In the genomic region with DNA sequence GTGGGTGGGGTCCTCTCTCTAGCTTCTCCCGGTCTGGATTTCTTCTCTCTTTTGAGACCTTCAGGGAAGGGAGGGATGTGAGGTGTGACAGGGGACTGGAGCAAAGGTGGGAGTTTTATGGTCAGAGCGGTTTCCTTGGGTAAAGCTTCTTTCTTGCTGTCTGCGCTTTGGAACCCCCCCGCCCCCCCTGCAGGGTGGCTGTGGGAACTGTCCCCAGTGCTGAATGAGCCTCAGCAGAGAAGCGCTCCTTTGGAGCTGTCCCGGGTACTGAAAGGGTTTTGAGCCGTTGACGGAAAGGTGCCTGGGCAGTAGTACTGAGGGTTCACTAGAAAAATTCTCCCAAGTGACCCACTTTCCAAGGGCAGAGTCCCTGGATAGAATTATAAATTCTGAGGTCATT, we compare ENCODE assay signal across 9 mouse cellular contexts. TPM values are rescaled to one million over a fixed set of nuclear protein-coding genes. Genes with fewer than 3 reads are reported as not detected.
DNase-seq lines count a peak whose midpoint lies in the region; ATAC-seq lines count a peak whose summit lies in the region.
"Had no signal": no experiment of that assay in that cellular context is flagged by ENCODE, and none has a peak within 500 bp of the region (broad histone marks: within the 10 kb centered on the region; RNA-seq: fewer than 3 reads in every experiment).

No protein-coding gene starts in this region.

- H3K36me3 ChIP-seq in embryonic facial prominence, embryonic 14.5 days (ENCODE audit: control insufficient read depth, insufficient read depth, low read length) = no peaks in the 10 kb centered on the region
- no peaks in the 10 kb centered on the region for H3K36me3 ChIP-seq in midbrain, embryonic 16.5 days (ENCODE audit: control insufficient read depth, insufficient read depth, low read length)
- H3K36me3 ChIP-seq: limb, embryonic 12.5 days had no signal

- ATAC-seq in embryonic facial prominence, embryonic 14.5 days (ENCODE audit: low read depth) = no peak
- ATAC-seq in midbrain, embryonic 16.5 days = no peak

- peak; percentile 39 for DNase-seq in cerebellum, adult 11-12 months
- DNase-seq in cerebellum, postnatal 4 days (ENCODE audit: low spot score in 2 of 2) = no peak
- DNase-seq in spleen, postnatal 4 days (ENCODE audit: low spot score in 2 of 2) = peak; percentile 53 to 76
- DNase-seq in spleen, adult 12 weeks (ENCODE audit: low spot score) = no peak
- peak; percentile 86 for DNase-seq in embryonic facial prominence, embryonic 14.5 days (ENCODE audit: low spot score)
- peak; percentile 67 to 73 for DNase-seq in kidney, postnatal 25 days
- peak; percentile 56 for DNase-seq in yolk sac, embryonic 10.5 days (ENCODE audit: low spot score)

- no peak overlapping the region for H3K4me3 ChIP-seq in embryonic facial prominence, embryonic 14.5 days (ENCODE audit: low read depth, low read length)
- H3K4me3 ChIP-seq in midbrain, embryonic 16.5 days (ENCODE audit: low read depth, low read length) = no peak overlapping the region
- H3K4me3 ChIP-seq: limb, embryonic 12.5 days had no signal

- H3K9ac ChIP-seq in embryonic facial prominence, embryonic 14.5 days (ENCODE audit: low read depth, low read length) = no peak overlapping the region
- H3K9ac ChIP-seq in midbrain, embryonic 16.5 days (ENCODE audit: low read depth, low read length) = no peak overlapping the region
- H3K9ac ChIP-seq: limb, embryonic 12.5 days had no signal

- no peaks in the 10 kb centered on the region for H3K9me3 ChIP-seq in embryonic facial prominence, embryonic 14.5 days (ENCODE audit: control insufficient read depth, low read length)
- H3K9me3 ChIP-seq in midbrain, embryonic 16.5 days (replicated peaks; ENCODE audit: control insufficient read depth, low read length, poor library complexity, severe bottlenecking) = no peaks in the 10 kb centered on the region
- H3K9me3 ChIP-seq: limb, embryonic 12.5 days had no signal

- H3K4me1 ChIP-seq in embryonic facial prominence, embryonic 14.5 days (ENCODE audit: control insufficient read depth, insufficient read depth, low read length) = no peaks in the 10 kb centered on the region
- H3K4me1 ChIP-seq in midbrain, embryonic 16.5 days (ENCODE audit: control insufficient read depth, insufficient read depth, low read length) = peaks cover 37% of the 10 kb centered on the region

- H3K27ac ChIP-seq in embryonic facial prominence, embryonic 14.5 days (replicated peaks; ENCODE audit: low read depth, low read length) = no peak overlapping the region
- H3K27ac ChIP-seq in midbrain, embryonic 16.5 days (ENCODE audit: low read length) = no peak overlapping the region
- H3K27ac ChIP-seq: limb, embryonic 12.5 days had no signal

- 0% methylated on average over 8 of the region's 8 CpGs for WGBS in embryonic facial prominence, embryonic 14.5 days
- WGBS in midbrain, embryonic 16.5 days = 2% methylated on average over 8 of the region's 8 CpGs

- peaks cover 54% of the 10 kb centered on the region for H3K27me3 ChIP-seq in embryonic facial prominence, embryonic 14.5 days (replicated peaks; ENCODE audit: control insufficient read depth, insufficient read depth, low read length)
- H3K27me3 ChIP-seq in midbrain, embryonic 16.5 days (ENCODE audit: control insufficient read depth, insufficient read depth, low read depth, low read length) = no peaks in the 10 kb centered on the region

- H3K4me2 ChIP-seq in embryonic facial prominence, embryonic 14.5 days (ENCODE audit: low read depth, low read length) = no peak overlapping the region
- H3K4me2 ChIP-seq in midbrain, embryonic 16.5 days (ENCODE audit: low read length) = peak overlapping the region; percentile 43
- H3K4me2 ChIP-seq: limb, embryonic 12.5 days had no signal

RNA-seq across cellular contexts. Expression of a gene that starts 4.5 kb away (rescaled TPM):
- polyA plus RNA-seq in embryonic facial prominence, embryonic 14.5 days (2014; fragmentation: Nextera tagmentation; extraction: Ambion mirVana) = 2.3 and 2.8 TPM in 2 replicates
- 17.6 and 19.5 TPM in 2 replicates for polyA plus RNA-seq in midbrain, embryonic 16.5 days (2015; fragmentation: Nextera tagmentation; extraction: Ambion mirVana)

RNA-seq across cellular contexts. Expression of a gene that starts 50.0 kb away (rescaled TPM):
- polyA plus RNA-seq in embryonic facial prominence, embryonic 14.5 days (2014; fragmentation: Nextera tagmentation; extraction: Ambion mirVana) = 12.4 and 15.7 TPM in 2 replicates
- 17.9 and 18.1 TPM in 2 replicates for polyA plus RNA-seq in midbrain, embryonic 16.5 days (2015; fragmentation: Nextera tagmentation; extraction: Ambion mirVana)

Comparison
In these comparisons a context has a peak if more than half of its experiments do, and no peak if none do; other contexts are left out.
1. DNase-seq: peak in cerebellum, adult 11-12 months (single experiment), spleen, postnatal 4 days (2 of 2), embryonic facial prominence, embryonic 14.5 days (single experiment), kidney, postnatal 25 days (2 of 2) and yolk sac, embryonic 10.5 days (single experiment); none in cerebellum, postnatal 4 days (0 of 2) and spleen, adult 12 weeks (single experiment).